Mouse (Mus musculus) heart, postnatal 4 days (tissue): Measurements from ENCODE around the gene Pgr. TPM values are rescaled to one million over a fixed set of nuclear protein-coding genes. Genes with fewer than 3 reads are reported as not detected.

Source experiments
- total RNA-seq, 2 experiments: library from RNA; stranded (reverse); gene quantifications; 2 replicates each; pipeline ENCODE4 v1.2.3; 2021

Pgr gene
- total RNA-seq, 2 experiments from 2014 or later = not detected

Other genes with a start within 250 kb of the Pgr start
- gene Gm16485, start 72.0 kb downstream of the Pgr start, total RNA-seq = not detected